Mouse (Mus musculus) limb, embryonic 10.5 days (tissue): ENCODE data around the gene Gm17581. TPM values are rescaled to one million over a fixed set of nuclear protein-coding genes. Genes with fewer than 3 reads are reported as not detected.

Experiments
- DNase-seq: peaks from one replicate; pipeline ENCODE4 v3.0.0-alpha.2; 2017; ENCODE audit warnings: low spot score
- H3K27ac ChIP-seq: fragments of 300-500 bp; sonication (generic); 2 replicates; pipeline ENCODE4 v1.5.1; 2016; ENCODE audit warnings: mild to moderate bottlenecking
- H3K27me3 ChIP-seq: fragments of 300-500 bp; sonication (generic); 2 replicates; pipeline ENCODE4 v1.6.1; 2016; ENCODE audit warnings: low read depth, mild to moderate bottlenecking; ENCODE audit not compliant: poor library complexity, severe bottlenecking
- H3K36me3 ChIP-seq: fragments of 300-500 bp; sonication (generic); 2 replicates; pipeline ENCODE4 v1.6.1; 2016; ENCODE audit warnings: mild to moderate bottlenecking, moderate library complexity
- H3K4me1 ChIP-seq: fragments of 300-500 bp; sonication (generic); 2 replicates; pipeline ENCODE4 v1.6.1; 2016
- H3K4me3 ChIP-seq: fragments of 300-500 bp; sonication (generic); 2 replicates; pipeline ENCODE4 v1.5.1; 2016; ENCODE audit warnings: mild to moderate bottlenecking, moderate library complexity
- H3K9me3 ChIP-seq: fragments of 300-500 bp; sonication (generic); replicated peaks from 2 replicates; pipeline ENCODE4 v1.6.1; 2016; ENCODE audit warnings: mild to moderate bottlenecking
- WGBS: fragments of 180-500 bp; shearing (Covaris S2); methylation state at CpG from one replicate; pipeline ENCODE4 v1.1.7; 2016; 5-methylcytosine and 5-hydroxymethylcytosine counted together
- polyA plus RNA-seq: library from polyadenylated mRNA; unstranded; fragments of >200 nt; fragmentation: Nextera tagmentation; extraction: Ambion mirVana; gene quantifications from 2 replicates; pipeline ENCODE4 v1.2.1, GENCODE M21; 2016

Gene Gm17581
- polyA plus RNA-seq, 1 experiment from 2014 or later = not detected

DNA sequence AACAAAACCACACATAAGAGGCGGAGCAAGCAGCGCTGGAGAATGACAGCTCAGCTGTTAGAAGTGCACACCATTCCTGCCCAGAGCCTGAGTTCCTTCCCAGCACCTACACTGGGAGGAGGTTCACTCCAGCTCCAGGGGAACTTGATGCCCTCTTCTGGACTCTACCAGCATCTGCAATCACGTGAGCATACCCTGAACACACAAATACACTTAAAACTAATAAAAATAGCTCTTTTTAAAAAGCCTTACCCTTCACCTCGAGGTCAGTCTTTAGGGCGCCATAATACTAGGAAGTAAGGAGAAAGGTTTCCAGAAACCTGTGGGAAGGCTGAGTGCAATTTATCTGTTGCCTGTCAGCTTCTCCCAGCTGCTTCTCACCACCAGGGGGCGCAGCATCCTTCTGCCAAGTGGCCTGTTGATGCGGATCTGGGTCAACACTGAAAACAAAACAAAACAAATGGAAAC, 39.5 kb downstream of the Gm17581 start:
- no peaks in the 10 kb centered on the region for H3K27me3 ChIP-seq
- peak; percentile 93 for DNase-seq
- peaks cover 5% of the 10 kb centered on the region for H3K4me1 ChIP-seq
- H3K27ac ChIP-seq = no peak overlapping the region
- 13% methylated on average over 7 of the region's 7 CpGs for WGBS
- no peaks in the 10 kb centered on the region for H3K9me3 ChIP-seq
- no peak overlapping the region for H3K4me3 ChIP-seq
- H3K36me3 ChIP-seq = 0 out of 2 replicates have a peak, but pooled peaks cover 2% of the 10 kb centered on the region

DNA sequence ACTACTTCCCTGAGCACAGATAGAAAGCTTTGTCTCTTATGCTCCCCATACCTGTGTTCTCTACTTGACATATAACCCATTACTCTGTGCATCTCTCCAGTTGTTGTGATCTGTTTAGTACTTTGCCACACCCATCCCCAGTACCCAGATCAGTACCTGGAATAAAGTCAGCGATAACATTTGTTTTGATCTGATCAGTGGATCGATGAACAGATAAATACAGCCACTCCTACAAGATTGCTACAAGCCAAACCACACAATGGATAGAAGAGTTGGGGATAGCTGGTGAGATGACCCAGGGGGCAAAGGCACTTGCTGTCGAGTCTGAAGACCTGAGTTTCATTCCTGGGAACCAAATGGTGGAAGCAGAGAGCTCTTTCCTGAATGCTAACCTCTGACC, 40.4 kb downstream of the Gm17581 start:
- H3K27me3 ChIP-seq = no peaks in the 10 kb centered on the region
- 79% methylated on average over 3 of the region's 3 CpGs for WGBS
- no peaks in the 10 kb centered on the region for H3K36me3 ChIP-seq
- DNase-seq = no peak
- H3K9me3 ChIP-seq = no peaks in the 10 kb centered on the region
- H3K27ac ChIP-seq = no peak overlapping the region
- peaks cover 13% of the 10 kb centered on the region for H3K4me1 ChIP-seq
- no peak overlapping the region for H3K4me3 ChIP-seq

DNA sequence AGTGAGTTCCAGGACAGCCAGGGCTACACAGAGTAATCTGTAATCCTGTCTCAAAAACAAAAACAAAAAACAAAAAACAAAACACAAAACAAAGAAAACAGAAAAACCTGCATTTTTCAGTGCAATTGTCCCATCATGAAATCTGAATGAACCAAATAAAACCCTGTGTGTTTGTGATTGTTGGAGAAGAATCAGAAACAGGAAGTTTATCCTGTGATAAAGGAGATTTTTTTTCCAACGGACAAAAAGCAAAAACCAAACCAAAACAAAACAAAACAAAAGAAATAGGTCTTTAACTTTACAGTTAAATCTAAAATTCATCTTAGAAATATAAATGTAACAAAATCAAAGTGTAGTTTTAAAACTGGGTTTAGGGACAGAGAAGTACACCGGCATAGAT, 41.1 kb downstream of the Gm17581 start:
- Histone ChIP-seq H3K36me3 (no peaks in the 10 kb centered on the region), H3K9me3 (no peaks in the 10 kb centered on the region), H3K4me3 (no peak overlapping the region), H3K27me3 (no peaks in the 10 kb centered on the region), H3K4me1 (peaks cover 16% of the 10 kb centered on the region), H3K27ac (no peak overlapping the region)
- WGBS = 78% methylated on average over 2 of the region's 2 CpGs
- no peak for DNase-seq

DNA sequence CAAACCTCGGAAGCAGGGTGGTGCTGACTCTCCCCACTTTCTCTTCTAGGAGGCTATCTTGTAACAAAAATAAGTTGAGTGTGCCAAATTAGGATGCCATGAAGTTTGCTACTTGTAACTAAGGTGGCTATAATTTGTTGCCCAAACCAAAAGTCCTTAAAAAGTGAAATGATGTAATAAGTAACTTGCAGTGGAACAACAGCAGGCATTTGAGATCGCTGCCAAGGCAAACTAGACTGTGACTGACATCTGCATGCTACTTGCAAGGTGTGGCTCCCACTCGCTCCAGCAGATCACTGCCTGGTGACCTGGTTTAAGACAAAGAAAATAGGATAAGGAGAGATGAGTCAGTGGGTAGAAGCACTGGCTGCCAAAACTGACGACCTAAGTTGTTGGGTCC, 42.5 kb downstream of the Gm17581 start:
- H3K27ac ChIP-seq = no peak overlapping the region
- WGBS = 81% methylated on average over 4 of the region's 4 CpGs
- H3K4me1 ChIP-seq = peaks cover 20% of the 10 kb centered on the region
- no peaks in the 10 kb centered on the region for H3K36me3 ChIP-seq
- no peak for DNase-seq
- no peak overlapping the region for H3K4me3 ChIP-seq
- H3K9me3 ChIP-seq = no peaks in the 10 kb centered on the region
- H3K27me3 ChIP-seq = no peaks in the 10 kb centered on the region

DNA sequence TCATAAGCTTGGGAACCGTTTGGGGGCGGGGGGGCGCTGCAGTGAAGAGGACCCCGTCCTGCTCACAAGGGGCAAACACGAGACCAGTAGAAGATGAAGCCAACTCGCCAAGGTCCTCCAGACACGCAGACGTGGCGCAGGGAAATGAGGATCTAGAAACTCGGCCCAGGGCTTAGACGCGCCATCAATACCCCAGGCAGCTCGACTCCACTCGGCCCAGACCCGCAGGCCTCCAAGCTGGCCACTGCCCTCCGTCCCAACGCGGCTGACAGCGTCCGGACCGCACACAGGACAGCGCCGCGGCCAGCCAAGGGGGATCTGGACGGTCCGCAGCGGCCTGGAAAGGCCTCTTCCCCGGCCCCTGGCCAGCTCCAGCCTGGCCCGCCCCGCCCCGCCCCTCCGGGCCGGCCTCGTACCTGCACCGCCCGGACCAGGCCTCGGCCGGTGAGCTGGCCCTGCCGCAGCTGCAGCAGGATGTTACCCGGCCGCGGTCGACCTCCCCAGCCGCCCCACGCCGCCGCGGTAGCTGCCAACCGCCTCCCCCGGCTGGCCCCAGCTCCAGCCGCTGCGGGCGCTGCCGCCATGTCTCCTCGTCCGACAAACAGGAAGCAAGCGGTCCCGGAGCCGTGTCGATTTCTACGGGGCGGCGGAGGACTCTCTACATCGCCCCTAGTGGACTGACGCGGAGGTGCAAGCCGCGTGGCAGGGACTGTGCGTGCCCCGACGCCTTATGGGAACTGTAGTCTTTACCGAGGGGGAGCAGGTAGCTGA, 43.8 kb downstream of the Gm17581 start, which contains the start of gene Trpc4ap:
Gene Trpc4ap, minus strand, starts transcription at position 662 of the 771 bp plus-strand sequence.
- Histone ChIP-seq H3K27ac (peak within 1 kb of the TSS; percentile 98), H3K9me3 (no peaks in the 10 kb centered on the region)
- WGBS = under 1% methylated on average over 71 of the region's 72 CpGs

DNA sequence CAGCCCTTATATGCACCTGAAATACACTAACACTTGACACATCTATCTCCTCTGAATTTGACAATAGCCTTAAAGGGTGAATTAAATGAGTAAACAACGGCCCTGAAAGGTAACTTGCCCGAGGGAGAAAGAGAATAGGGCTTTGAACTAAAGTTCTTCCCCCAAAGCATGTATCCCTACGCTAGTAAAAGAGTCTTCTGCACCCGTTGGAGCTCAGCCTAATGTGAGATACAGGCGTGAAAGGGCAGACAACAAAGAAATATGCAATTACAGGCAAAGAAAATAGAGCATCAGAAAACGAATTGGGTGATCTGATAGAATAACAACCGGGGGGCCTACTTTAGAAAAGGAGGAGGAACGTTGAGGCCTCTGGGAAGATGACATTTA, 44.3 kb downstream of the Gm17581 start:
- WGBS = 9% methylated on average over 8 of the region's 8 CpGs
- peak overlapping the region; percentile 96 for H3K4me3 ChIP-seq
- peaks cover 20% of the 10 kb centered on the region for H3K4me1 ChIP-seq
- H3K27me3 ChIP-seq = no peaks in the 10 kb centered on the region
- no peaks in the 10 kb centered on the region for H3K9me3 ChIP-seq
- peaks cover 14% of the 10 kb centered on the region for H3K36me3 ChIP-seq
- peak overlapping the region; percentile 98 for H3K27ac ChIP-seq
- no peak for DNase-seq

More for the DNA sequence above, 43.8 kb downstream of the Gm17581 start, which contains the start of gene Trpc4ap:
- peaks cover 20% of the 10 kb centered on the region for H3K4me1 ChIP-seq
- H3K4me3 ChIP-seq = peak within 1 kb of the TSS; percentile 96
- H3K27me3 ChIP-seq = no peaks in the 10 kb centered on the region
- H3K36me3 ChIP-seq = peaks cover 10% of the 10 kb centered on the region
- DNase-seq = peak; percentile 97

DNA sequence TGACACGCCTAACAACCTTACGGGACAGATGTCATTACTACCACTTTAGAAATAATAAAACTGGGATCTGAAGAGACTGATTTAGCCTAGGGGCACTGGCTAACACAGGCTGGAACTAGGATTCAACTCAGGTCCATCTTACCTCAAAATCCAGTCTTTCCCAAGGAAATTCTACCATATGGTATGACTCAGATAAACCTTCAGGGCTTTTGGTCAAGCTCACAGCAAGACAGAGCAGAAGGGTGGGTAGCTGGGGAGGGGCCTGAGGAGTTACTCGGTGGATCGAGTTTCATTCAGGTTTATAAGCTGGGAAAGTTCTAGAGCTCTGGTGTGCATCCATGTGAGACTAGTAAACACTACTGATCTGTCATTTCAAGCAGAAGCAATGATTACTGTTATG, 46.5 kb downstream of the Gm17581 start:
- Histone ChIP-seq H3K9me3 (no peaks in the 10 kb centered on the region), H3K27me3 (no peaks in the 10 kb centered on the region), H3K27ac (no peak overlapping the region), H3K36me3 (peaks cover 21% of the 10 kb centered on the region), H3K4me1 (peaks cover 20% of the 10 kb centered on the region), H3K4me3 (no peak overlapping the region)
- WGBS = 87% methylated on average over 4 of the region's 4 CpGs
- no peak for DNase-seq

DNA sequence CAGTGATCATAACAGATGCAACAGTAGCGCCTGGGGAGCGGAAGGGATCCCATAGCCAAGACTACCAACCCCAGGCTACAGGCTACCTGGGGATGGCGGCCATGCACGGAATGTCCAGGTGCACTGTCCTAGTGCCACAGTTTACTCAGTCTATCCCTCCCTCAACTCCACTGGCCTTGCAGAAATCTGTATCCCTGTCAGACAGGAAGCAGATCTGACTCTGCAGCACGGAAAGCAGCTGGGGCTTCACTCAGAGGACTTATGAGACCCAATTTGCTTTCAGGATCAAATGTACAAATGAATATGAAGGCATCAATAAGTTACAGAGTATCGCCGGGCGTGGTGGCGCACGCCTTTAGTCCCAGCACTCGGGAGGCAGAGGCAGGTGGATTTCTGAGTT, 47.9 kb downstream of the Gm17581 start:
- Histone ChIP-seq H3K27ac (no peak overlapping the region), H3K4me3 (no peak overlapping the region), H3K27me3 (no peaks in the 10 kb centered on the region), H3K4me1 (peaks cover 20% of the 10 kb centered on the region), H3K36me3 (peaks cover 29% of the 10 kb centered on the region), H3K9me3 (no peaks in the 10 kb centered on the region)
- WGBS = 95% methylated on average over 11 of the region's 11 CpGs
- no peak for DNase-seq

DNA sequence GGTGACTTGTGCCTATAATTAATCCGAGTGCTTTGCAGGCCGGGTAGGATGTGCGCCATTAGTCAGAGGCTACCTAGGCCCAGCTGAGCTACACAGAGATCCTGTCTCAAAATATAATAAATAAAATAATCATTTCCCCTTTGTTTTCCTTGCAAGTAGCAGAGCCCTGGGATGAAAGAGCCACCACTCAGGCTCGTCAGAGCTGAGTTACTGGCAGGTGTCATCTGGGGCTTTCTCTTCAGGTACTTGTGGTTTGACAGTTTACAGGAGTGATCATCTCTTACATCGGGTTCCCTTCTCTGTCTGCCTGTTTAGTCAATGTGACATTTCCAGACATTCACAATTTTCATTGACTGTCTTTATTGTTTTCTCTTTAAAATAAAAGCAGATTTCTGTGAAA, 49.1 kb downstream of the Gm17581 start:
- 88% methylated on average over 5 of the region's 5 CpGs for WGBS
- Histone ChIP-seq H3K4me1 (peaks cover 20% of the 10 kb centered on the region), H3K27me3 (no peaks in the 10 kb centered on the region), H3K4me3 (no peak overlapping the region), H3K27ac (no peak overlapping the region), H3K36me3 (peaks cover 29% of the 10 kb centered on the region), H3K9me3 (no peaks in the 10 kb centered on the region)
- DNase-seq = no peak

Other genes with a start within 250 kb of the Gm17581 start
- gene Acss2, start 217.9 kb downstream of the Gm17581 start, polyA plus RNA-seq = 5.3 and 9.2 TPM in 2 replicates
- 1.6 and 3.2 TPM in 2 replicates for gene Ggt7, start 217.6 kb downstream of the Gm17581 start, polyA plus RNA-seq
- gene Gss, start 143.1 kb downstream of the Gm17581 start, polyA plus RNA-seq = 24.3 and 25.1 TPM in 2 replicates
- 0.36 and 0.63 TPM in 2 replicates for gene Myh7b, start 124.7 kb downstream of the Gm17581 start, polyA plus RNA-seq
- 125 and 141 TPM in 2 replicates for gene Trpc4ap, start 43.5 kb downstream of the Gm17581 start, polyA plus RNA-seq
- 22.1 and 26.6 TPM in 2 replicates for gene Edem2, start 6.4 kb downstream of the Gm17581 start, polyA plus RNA-seq
- gene Procr, start 15.3 kb upstream of the Gm17581 start, polyA plus RNA-seq = 0.87 and 1.9 TPM in 2 replicates
- gene Mmp24, start 39.5 kb upstream of the Gm17581 start, polyA plus RNA-seq = 0.05 TPM in 1 of 2 replicates, not detected in the other
- gene BC029722, start 83.6 kb upstream of the Gm17581 start, polyA plus RNA-seq = 8.0 and 8.2 TPM in 2 replicates
- gene Eif6, start 91.1 kb upstream of the Gm17581 start, polyA plus RNA-seq = 250 and 301 TPM in 2 replicates
- gene Fam83c, start 99.0 kb upstream of the Gm17581 start, polyA plus RNA-seq = 0.31 and 0.39 TPM in 2 replicates
- 78.6 and 83.1 TPM in 2 replicates for gene Uqcc1, start 194.4 kb upstream of the Gm17581 start, polyA plus RNA-seq
- 0.13 and 0.18 TPM in 2 replicates for gene Gm15557, start 204.9 kb upstream of the Gm17581 start, polyA plus RNA-seq
- 1.4 and 8.1 TPM in 2 replicates for gene Gdf5, start 209.5 kb upstream of the Gm17581 start, polyA plus RNA-seq
- gene Cep250, start 220.6 kb upstream of the Gm17581 start, polyA plus RNA-seq = 28.7 and 34.3 TPM in 2 replicates